Mouse (Mus musculus) heart, embryonic 13.5 days (tissue): ENCODE measurements around the gene Rap1gap2. TPM values are rescaled to one million over a fixed set of nuclear protein-coding genes. Genes with fewer than 3 reads are reported as not detected.
A peak's percentile ranks its signal among the peaks of the same experiment; 100 is the strongest.

Experiments
- ATAC-seq: fragments of 200-750 bp; cut with Nextera tagmentation; 2 replicates; pipeline ENCODE4 v1.8.0; 2017; ENCODE audit warnings: moderate TSS enrichment; ENCODE audit not compliant: insufficient number of reproducible peaks, low FRiP score, low TSS enrichment; ENCODE audit errors: extremely low read depth
- H3K27ac ChIP-seq: fragments of 300-500 bp; sonication (generic); replicated peaks from 2 replicates; pipeline ENCODE4 v1.5.1; 2015; ENCODE audit warnings: moderate library complexity, mild to moderate bottlenecking, inconsistent platforms
- H3K27me3 ChIP-seq: fragments of 300-500 bp; sonication (generic); replicated peaks from 2 replicates; pipeline ENCODE4 v1.6.1; 2015; ENCODE audit warnings: mild to moderate bottlenecking, inconsistent platforms
- H3K36me3 ChIP-seq: fragments of 300-500 bp; sonication (generic); 2 replicates; pipeline ENCODE4 v1.6.1; 2015; ENCODE audit warnings: mild to moderate bottlenecking, inconsistent platforms
- H3K4me1 ChIP-seq: fragments of 300-500 bp; sonication (generic); 2 replicates; pipeline ENCODE4 v1.6.1; 2015; ENCODE audit warnings: inconsistent platforms
- H3K4me2 ChIP-seq: fragments of 300-500 bp; sonication (generic); 2 replicates; pipeline ENCODE4 v1.6.1; 2015; ENCODE audit warnings: inconsistent platforms, mild to moderate bottlenecking, moderate library complexity
- H3K4me3 ChIP-seq: fragments of 300-500 bp; sonication (generic); 2 replicates; pipeline ENCODE4 v1.5.1; 2015; ENCODE audit warnings: moderate library complexity, mild to moderate bottlenecking, inconsistent platforms
- H3K9ac ChIP-seq: fragments of 300-500 bp; sonication (generic); 2 replicates; pipeline ENCODE4 v1.6.1; 2015; ENCODE audit warnings: inconsistent platforms, mild to moderate bottlenecking, moderate library complexity
- H3K9me3 ChIP-seq: fragments of 300-500 bp; sonication (generic); 2 replicates; pipeline ENCODE4 v1.6.1; 2016; ENCODE audit warnings: inconsistent platforms
- WGBS: fragments of 180-500 bp; shearing (Covaris S2); methylation state at CpG from one replicate; pipeline ENCODE4 v1.1.7; 2015; ENCODE audit warnings: mixed read lengths; 5-methylcytosine and 5-hydroxymethylcytosine counted together
- polyA plus RNA-seq: library from polyadenylated mRNA; unstranded; fragments of >200 nt; fragmentation: Nextera tagmentation; extraction: Ambion mirVana; gene quantifications from 2 replicates; pipeline ENCODE4 v1.2.1, GENCODE M21; 2015

Gene Rap1gap2
- polyA plus RNA-seq, 1 experiment from 2014 or later, result 3.1 TPM

DNA sequence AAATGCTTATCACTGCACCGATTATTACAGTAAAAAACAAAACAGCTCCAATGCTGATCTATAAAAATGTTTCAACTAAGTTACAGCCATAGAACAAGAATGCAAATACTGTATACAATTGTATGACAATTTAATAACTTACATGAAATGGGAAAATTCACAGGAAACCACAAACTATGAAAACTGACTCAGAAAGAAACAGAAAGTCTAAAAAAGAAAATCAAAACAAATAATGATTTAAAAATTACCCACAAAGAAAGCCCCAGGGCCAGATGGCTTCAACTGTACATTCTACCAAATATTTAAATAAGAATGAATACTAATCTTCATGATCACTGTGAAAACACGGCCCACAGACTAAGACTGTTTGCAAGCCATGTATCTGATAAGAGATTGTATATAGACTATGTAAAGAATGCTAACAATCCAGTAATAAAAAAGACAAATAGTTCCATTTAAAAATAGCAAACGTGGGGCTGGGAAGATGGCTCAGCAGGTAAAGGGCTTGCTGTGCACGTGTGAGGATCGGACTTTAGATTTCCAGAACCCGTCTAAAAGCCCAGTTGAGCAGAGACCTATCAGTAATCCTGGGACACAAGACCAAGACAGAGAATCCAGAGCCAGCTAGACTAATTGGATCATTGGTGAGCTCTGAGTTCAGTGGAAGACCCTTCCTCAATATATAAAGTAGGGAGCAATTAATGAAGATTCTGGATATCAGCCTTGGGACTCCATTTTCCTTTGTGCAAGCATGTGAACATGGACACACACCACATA lies 167.4 kb downstream of the Rap1gap2 start:
- ATAC-seq, result no peak
- Histone ChIP-seq H3K4me2 (no peak overlapping the region), H3K9ac (no peak overlapping the region), H3K36me3 (peaks cover 5% of the 10 kb centered on the region), H3K4me1 (peaks cover 28% of the 10 kb centered on the region), H3K4me3 (no peak overlapping the region), H3K27me3 (no peaks in the 10 kb centered on the region), H3K9me3 (peaks cover 9% of the 10 kb centered on the region; the same call in 1 of the 2 replicates), H3K27ac (no peak overlapping the region)
- WGBS, result 78% methylated on average over 6 of the region's 6 CpGs

DNA sequence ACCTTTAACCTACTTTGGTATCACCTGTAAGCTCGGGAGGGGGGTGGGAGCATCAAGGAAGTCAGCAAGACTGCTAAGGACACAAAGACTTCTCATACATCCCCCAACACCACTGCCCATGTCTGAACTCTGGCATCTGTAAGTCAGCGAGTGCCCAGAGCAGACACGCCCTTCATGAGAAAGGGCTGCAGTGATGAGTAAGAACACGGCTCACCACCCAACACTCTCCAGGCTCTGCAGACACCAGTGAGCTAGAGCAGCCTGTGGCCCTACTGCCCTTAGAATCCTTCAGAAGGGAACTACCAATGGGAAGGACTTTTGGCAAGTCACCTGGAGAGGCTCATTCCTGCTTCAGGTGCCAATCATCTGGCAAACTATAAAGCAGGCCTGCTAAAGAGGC lies 168.3 kb downstream of the Rap1gap2 start:
- Histone ChIP-seq H3K36me3 (peaks cover 5% of the 10 kb centered on the region), H3K9me3 (peaks cover 9% of the 10 kb centered on the region; the same call in 1 of the 2 replicates), H3K27ac (no peak overlapping the region), H3K27me3 (no peaks in the 10 kb centered on the region), H3K4me3 (no peak overlapping the region), H3K9ac (no peak overlapping the region), H3K4me2 (no peak overlapping the region), H3K4me1 (peaks cover 30% of the 10 kb centered on the region)
- no peak for ATAC-seq
- WGBS, result 76% methylated on average over 4 of the region's 4 CpGs

DNA sequence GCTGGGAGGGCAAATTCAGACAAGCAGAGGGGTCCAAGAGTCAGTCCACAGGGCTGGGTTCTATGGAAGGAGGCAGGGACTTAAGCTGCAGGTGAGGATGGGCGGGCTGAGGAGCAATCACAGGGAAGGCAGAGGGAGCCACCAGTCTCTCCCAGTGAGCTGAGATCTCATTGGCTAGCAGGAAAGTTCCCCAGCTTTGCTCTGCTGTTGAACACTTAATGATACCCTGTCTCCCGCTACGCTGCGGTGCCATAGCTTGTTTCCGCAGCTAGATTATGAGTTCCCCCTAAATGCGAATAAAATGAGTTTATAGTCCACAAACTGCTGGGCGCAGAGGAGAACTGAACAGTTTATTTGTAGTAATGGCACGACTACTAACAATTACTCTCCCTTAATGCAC lies 170.6 kb downstream of the Rap1gap2 start:
- Histone ChIP-seq H3K4me2 (no peak overlapping the region), H3K27me3 (no peaks in the 10 kb centered on the region), H3K9ac (no peak overlapping the region), H3K27ac (no peak overlapping the region), H3K4me1 (peaks cover 39% of the 10 kb centered on the region), H3K4me3 (no peak overlapping the region), H3K36me3 (peaks cover 5% of the 10 kb centered on the region), H3K9me3 (0 out of 2 replicates have a peak, but pooled peaks cover 7% of the 10 kb centered on the region)
- ATAC-seq, result no peak
- WGBS, result 78% methylated on average over 8 of the region's 8 CpGs

DNA sequence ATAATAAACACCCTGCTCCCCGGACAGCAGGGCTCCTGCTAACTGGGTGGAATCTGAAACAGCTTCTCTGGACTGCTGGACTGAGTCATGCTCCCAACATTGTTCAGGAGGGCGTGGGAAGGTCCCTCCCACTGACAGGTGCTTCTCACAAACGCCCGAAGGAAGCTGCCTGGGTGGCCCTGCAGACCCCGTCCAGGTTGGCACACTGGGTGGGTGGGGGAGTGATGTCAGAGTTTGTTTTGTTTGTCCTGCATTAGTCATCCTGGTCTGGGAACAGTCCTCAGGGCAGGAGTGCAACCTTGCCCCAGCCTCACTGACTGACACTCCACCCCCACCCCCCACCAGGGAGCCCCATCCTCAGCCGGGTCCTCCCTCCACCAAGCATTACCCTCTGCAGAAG lies 171.5 kb downstream of the Rap1gap2 start:
- Histone ChIP-seq H3K36me3 (no peaks in the 10 kb centered on the region), H3K4me3 (no peak overlapping the region), H3K4me1 (peaks cover 42% of the 10 kb centered on the region), H3K4me2 (no peak overlapping the region), H3K27ac (peak overlapping the region; percentile 63), H3K9me3 (no peaks in the 10 kb centered on the region), H3K27me3 (no peaks in the 10 kb centered on the region), H3K9ac (no peak overlapping the region)
- no peak for ATAC-seq
- 26% methylated on average over 6 of the region's 6 CpGs for WGBS

DNA sequence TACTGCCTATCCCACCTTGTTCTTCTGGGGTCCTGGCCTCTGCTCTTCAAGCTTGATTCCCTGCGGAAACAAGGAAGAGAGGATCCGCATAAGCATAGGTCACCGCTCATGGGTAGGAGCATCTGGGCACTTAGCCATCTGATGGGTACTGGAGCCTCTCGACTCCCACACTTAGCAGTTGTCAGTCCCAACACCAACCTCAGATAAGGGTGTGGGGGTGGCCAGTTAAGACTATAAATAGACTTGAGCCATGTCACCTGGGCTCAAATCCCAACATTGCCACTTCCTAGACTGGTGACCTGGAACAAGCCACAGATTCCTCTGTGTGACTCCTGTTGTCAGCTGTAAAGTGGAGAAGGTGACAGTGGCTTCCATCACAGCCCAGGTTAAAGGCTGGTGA lies 172.5 kb downstream of the Rap1gap2 start:
- 42% methylated on average over 4 of the region's 4 CpGs for WGBS
- H3K4me3 ChIP-seq, result no peak overlapping the region
- peaks cover 48% of the 10 kb centered on the region for H3K4me1 ChIP-seq
- H3K27me3 ChIP-seq, result no peaks in the 10 kb centered on the region
- peak; percentile 6; the same call in 1 of the 2 replicates for ATAC-seq
- H3K27ac ChIP-seq, result peak overlapping the region; percentile 63
- no peaks in the 10 kb centered on the region for H3K9me3 ChIP-seq
- H3K4me2 ChIP-seq, result no peak overlapping the region
- no peak overlapping the region for H3K9ac ChIP-seq
- no peaks in the 10 kb centered on the region for H3K36me3 ChIP-seq

DNA sequence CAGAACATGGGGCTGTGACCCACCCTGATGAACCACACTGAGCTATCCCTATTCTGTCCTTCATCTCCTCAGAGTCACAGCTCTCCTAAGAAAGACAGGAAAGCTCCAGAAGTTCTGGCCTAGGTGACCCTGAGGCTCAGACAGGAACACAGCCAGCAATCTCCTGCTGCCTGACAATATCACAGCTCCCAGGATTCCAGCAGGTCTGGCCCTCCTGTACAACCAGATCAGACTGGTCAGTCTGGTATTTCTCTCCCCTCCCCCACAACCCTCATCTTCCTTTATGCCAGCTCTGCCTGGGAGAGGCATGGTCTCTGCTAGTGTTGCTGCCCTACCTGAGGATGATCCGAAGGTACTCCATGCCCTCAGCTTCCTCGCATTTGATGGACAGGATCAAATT lies 175.3 kb downstream of the Rap1gap2 start:
- Histone ChIP-seq H3K4me3 (no peak overlapping the region), H3K27ac (peak overlapping the region; percentile 51), H3K4me1 (peaks cover 56% of the 10 kb centered on the region), H3K36me3 (no peaks in the 10 kb centered on the region), H3K9ac (no peak overlapping the region), H3K9me3 (no peaks in the 10 kb centered on the region), H3K27me3 (no peaks in the 10 kb centered on the region), H3K4me2 (no peak overlapping the region)
- no peak for ATAC-seq
- WGBS, result 72% methylated on average over 2 of the region's 2 CpGs

DNA sequence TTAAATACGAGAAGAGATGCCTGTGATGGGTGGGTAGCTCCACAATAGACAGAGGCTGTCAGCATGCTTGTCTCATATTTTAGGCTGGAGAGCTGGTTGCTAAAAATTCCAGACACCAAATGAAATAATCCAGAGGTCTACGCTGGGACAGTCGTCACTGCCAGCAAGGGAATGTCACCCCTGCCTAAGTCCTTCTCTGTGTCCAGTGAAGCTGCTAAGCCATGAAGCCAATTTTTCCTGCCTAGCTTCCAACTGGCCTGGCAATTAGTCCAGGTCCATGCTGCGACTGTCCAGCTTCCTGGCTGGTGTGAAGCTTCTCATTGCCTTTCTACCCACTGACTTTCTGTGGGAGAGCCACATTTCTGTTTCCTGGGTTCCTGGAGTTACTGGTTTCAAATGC lies 177.7 kb downstream of the Rap1gap2 start:
- no peak for ATAC-seq
- H3K9me3 ChIP-seq, result no peaks in the 10 kb centered on the region
- H3K4me1 ChIP-seq, result peaks cover 37% of the 10 kb centered on the region
- H3K27ac ChIP-seq, result peak overlapping the region; percentile 86
- no peak overlapping the region for H3K4me2 ChIP-seq
- 0 out of 2 replicates have a peak overlapping the region, but pooled peaks have one; percentile 12 for H3K9ac ChIP-seq
- H3K27me3 ChIP-seq, result no peaks in the 10 kb centered on the region
- WGBS, result 48% methylated on average over 4 of the region's 4 CpGs
- H3K4me3 ChIP-seq, result no peak overlapping the region
- no peaks in the 10 kb centered on the region for H3K36me3 ChIP-seq

DNA sequence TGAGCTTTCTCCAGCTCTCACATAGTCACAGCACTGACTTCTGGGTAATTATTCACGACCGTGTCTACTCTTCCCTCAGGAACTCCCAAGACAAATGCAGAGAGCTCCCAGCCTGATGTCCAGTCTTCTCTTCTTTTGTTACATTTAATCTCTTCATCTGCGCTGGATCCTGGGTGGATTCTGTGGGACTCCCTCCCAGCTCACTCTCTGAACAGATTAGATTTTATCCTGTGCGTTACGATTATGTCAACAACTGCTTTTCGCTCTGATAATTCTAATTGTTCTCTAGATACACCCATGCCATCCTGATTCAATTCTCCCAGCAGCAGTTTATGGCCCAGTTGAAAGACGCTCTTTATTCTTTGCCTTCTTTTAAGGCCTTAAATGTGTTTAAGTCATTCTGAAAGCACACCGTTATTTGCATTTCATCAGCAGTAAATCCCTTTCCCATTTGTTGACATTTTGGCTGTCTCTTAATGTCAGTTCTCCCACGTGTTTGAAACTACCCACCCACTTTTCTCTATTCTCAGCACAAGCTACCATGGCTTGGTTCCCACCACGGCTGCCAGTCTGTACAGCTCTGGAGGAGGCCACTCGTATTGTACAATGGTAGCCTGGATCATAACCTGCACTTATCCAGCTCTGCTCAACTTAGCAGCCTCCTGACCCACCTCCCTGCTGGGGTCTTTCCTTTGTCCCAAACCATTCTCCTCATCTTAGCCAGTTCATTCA lies 180.8 kb downstream of the Rap1gap2 start:
- WGBS, result 68% methylated on average over 11 of the region's 11 CpGs
- no peak overlapping the region for H3K4me2 ChIP-seq
- H3K9me3 ChIP-seq, result no peaks in the 10 kb centered on the region
- no peaks in the 10 kb centered on the region for H3K27me3 ChIP-seq
- H3K9ac ChIP-seq, result no peak overlapping the region
- ATAC-seq, result no peak
- H3K4me3 ChIP-seq, result no peak overlapping the region
- peaks cover 15% of the 10 kb centered on the region for H3K4me1 ChIP-seq
- H3K36me3 ChIP-seq, result no peaks in the 10 kb centered on the region
- no peak overlapping the region for H3K27ac ChIP-seq

DNA sequence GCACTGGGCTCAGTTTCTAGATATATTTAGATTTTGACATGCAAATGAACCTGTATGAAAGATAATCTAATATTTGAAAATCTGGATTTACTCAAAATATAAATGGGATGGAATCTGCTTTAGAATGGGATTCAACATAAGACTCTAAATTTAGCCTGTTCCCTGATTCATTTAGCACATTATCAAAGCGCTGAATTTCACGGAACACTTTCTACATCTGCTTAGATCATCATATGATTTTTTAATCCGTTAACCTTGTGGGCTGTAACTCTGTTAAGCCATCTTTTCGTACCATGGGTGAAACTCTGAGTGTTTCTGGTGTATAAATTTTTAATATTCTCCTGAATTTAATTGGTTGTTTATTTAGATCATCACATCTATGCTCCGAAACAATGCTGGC lies 184.4 kb downstream of the Rap1gap2 start:
- Histone ChIP-seq H3K4me3 (no peak overlapping the region), H3K36me3 (0 out of 2 replicates have a peak, but pooled peaks cover 11% of the 10 kb centered on the region), H3K27me3 (no peaks in the 10 kb centered on the region), H3K9ac (no peak overlapping the region), H3K4me2 (no peak overlapping the region), H3K9me3 (no peaks in the 10 kb centered on the region), H3K4me1 (no peaks in the 10 kb centered on the region), H3K27ac (no peak overlapping the region)
- ATAC-seq, result no peak
- 84% methylated on average over 5 of the region's 5 CpGs for WGBS

DNA sequence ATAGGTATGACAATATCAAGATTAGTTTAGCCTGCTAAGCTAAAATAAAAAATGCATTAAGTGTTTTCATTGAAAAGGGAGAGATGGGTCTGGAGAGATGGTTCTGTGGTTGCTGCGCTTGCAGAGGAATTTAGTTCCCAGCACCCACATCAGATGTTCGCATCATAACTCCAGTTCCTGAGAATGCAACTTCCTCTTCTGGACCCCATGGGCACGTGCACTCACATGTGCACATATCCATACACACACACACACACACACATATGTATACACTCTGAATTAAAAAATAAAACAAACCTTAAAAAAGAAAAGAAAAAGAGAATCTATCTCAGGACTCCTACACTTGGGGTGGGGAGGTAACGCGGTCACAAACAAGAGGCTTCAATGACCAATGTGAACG lies 188.7 kb downstream of the Rap1gap2 start:
- ATAC-seq, result no peak
- 86% methylated on average over 6 of the region's 6 CpGs for WGBS
- Histone ChIP-seq H3K4me1 (no peaks in the 10 kb centered on the region), H3K27me3 (no peaks in the 10 kb centered on the region), H3K36me3 (0 out of 2 replicates have a peak, but pooled peaks cover 13% of the 10 kb centered on the region), H3K9me3 (no peaks in the 10 kb centered on the region), H3K4me3 (no peak overlapping the region), H3K4me2 (no peak overlapping the region), H3K27ac (no peak overlapping the region), H3K9ac (no peak overlapping the region)

DNA sequence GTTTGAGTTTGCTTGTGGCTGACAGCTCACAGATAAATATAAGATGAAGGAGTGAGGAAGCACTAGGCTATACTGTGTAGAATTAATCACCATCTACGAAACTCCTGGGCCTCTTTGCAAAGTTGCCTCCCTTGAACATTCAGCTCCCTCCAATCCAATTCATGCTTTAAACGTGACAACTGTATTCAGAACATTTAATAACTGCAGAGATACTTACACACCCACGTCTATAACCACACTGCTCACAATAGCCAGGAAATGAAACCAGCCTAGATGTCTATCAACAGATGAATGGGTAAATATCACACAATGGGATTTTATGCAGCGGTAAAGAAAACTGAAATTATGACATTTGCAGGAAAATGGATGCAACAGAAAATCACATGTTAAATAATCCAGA lies 189.6 kb downstream of the Rap1gap2 start:
- Histone ChIP-seq H3K9ac (no peak overlapping the region), H3K4me3 (no peak overlapping the region), H3K36me3 (peaks cover 13% of the 10 kb centered on the region; the same call in 1 of the 2 replicates), H3K9me3 (no peaks in the 10 kb centered on the region), H3K27ac (no peak overlapping the region), H3K4me1 (no peaks in the 10 kb centered on the region), H3K4me2 (no peak overlapping the region), H3K27me3 (no peaks in the 10 kb centered on the region)
- 71% methylated on average over 4 of the region's 4 CpGs for WGBS
- ATAC-seq, result no peak
